Mouse (Mus musculus): ENCODE results near the gene Bach2.

Bach2 gene

DNA sequence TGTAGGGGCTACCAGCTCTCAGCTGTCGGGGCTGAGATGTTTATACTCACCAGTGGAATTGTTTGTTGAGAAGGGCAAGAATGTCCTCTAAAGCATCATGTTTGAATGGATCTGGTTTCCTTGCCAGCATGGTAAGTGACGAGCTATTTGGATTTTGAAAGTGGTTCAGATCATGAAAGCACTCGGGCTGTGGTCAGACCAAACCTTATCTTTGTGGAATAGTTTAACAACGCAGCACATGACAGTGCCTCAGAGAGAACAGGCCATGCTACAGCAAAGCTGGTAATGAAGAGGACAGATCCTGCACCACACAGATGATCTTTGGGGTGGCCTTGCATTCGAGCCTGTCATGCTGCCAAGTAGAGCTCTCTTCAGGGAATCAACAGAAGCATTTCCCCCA lies 68.6 kb downstream of the Bach2 start:
- no peak overlapping the region for H3K4me3 ChIP-seq (replicated peaks; ENCODE audit: low read length)
- no peak for TF ChIP-seq POU5F1 (IDR thresholded peaks at IDR 0.05; ENCODE audit: borderline replicate concordance, low read length)
- no peak for TF ChIP-seq NANOG (IDR thresholded peaks at IDR 0.05; ENCODE audit: borderline replicate concordance, low read length)
- no peak for TF ChIP-seq CTCF (conservative IDR thresholded peaks at IDR 0.05; ENCODE audit: low read length)
- peaks cover 34% of the 10 kb centered on the region for H3K4me1 ChIP-seq (replicated peaks; ENCODE audit: low read depth, low read length)
- H3K36me3 ChIP-seq (ENCODE audit: insufficient read depth, low read length): no peaks in the 10 kb centered on the region
- H3K27me3 ChIP-seq (ENCODE audit: insufficient read depth, low read length): no peaks in the 10 kb centered on the region
- no peaks in the 10 kb centered on the region for H3K9me3 ChIP-seq (ENCODE audit: low read length)

DNA sequence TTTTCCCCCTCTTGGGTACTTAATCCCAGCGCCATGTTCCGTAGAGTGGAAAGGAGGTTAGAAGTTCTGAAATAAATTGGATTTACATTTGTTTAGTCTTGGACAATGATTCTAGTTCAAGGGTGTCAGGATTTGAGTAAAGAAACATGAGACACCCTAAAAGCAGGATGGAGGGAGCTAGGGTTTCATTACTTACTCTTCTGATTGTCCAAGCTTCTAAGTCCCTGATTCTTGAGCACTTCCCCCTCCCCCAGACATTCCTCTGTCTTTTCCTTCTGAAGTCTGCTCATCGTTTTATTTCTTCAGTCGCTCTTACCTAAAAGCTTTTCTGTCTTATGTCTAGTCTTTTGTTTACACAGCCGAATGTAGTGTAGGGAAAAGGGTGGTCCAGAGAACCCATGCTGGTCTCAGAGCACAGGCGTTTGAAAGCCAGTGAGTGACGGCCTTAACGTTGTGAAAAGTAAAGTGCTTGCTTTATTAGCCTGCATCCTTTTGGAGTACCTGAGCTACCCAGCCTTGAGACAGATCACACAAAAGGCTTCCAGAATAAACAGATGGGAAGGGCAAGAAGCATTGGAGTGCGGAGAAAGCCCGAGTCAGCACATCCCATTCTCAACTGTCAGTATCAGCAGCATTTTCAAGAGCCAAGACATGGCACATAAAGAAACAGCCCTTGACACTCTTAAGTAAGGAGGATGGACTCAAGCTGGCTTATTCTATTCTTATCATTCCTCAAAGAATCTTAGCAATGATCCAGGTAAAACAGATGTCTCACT lies 73.8 kb downstream of the Bach2 start:
- Histone ChIP-seq H3K4me1 (replicated peaks; ENCODE audit: low read depth, low read length) (no peaks in the 10 kb centered on the region), H3K4me3 (replicated peaks; ENCODE audit: low read length) (no peak overlapping the region), H3K27me3 (ENCODE audit: insufficient read depth, low read length) (no peaks in the 10 kb centered on the region), H3K36me3 (ENCODE audit: insufficient read depth, low read length) (no peaks in the 10 kb centered on the region), H3K9me3 (ENCODE audit: low read length) (peaks cover 6% of the 10 kb centered on the region)
- no peak for TF ChIP-seq POU5F1 (IDR thresholded peaks at IDR 0.05; ENCODE audit: borderline replicate concordance, low read length)
- no peak for TF ChIP-seq CTCF (conservative IDR thresholded peaks at IDR 0.05; ENCODE audit: low read length)
- TF ChIP-seq NANOG (IDR thresholded peaks at IDR 0.05; ENCODE audit: borderline replicate concordance, low read length): no peak

DNA sequence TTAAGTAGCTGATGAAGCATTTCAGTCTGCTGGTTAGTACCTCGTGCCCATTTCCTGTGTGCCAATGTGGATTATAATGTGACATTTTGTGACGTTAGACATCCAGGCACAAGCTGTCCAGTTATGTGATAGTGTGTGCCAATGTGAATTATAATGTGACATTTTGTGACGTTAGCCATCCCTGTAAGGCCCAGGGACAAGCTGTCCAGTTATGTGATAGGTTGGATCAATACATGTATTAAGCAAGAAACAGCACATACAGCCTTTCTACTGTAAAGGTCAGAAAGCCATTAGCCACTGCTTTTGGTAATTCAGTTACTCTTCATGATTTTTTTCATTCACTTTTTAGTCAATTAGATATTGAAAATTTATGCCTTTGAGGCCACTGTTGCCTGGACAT lies 76.3 kb downstream of the Bach2 start:
- Histone ChIP-seq H3K4me1 (replicated peaks; ENCODE audit: low read depth, low read length) (no peaks in the 10 kb centered on the region), H3K36me3 (ENCODE audit: insufficient read depth, low read length) (no peaks in the 10 kb centered on the region), H3K4me3 (replicated peaks; ENCODE audit: low read length) (no peak overlapping the region), H3K27me3 (ENCODE audit: insufficient read depth, low read length) (no peaks in the 10 kb centered on the region), H3K9me3 (ENCODE audit: low read length) (peaks cover 18% of the 10 kb centered on the region)
- TF ChIP-seq POU5F1 (IDR thresholded peaks at IDR 0.05; ENCODE audit: borderline replicate concordance, low read length) (no peak), NANOG (IDR thresholded peaks at IDR 0.05; ENCODE audit: borderline replicate concordance, low read length) (no peak), CTCF (conservative IDR thresholded peaks at IDR 0.05; ENCODE audit: low read length) (no peak)

DNA sequence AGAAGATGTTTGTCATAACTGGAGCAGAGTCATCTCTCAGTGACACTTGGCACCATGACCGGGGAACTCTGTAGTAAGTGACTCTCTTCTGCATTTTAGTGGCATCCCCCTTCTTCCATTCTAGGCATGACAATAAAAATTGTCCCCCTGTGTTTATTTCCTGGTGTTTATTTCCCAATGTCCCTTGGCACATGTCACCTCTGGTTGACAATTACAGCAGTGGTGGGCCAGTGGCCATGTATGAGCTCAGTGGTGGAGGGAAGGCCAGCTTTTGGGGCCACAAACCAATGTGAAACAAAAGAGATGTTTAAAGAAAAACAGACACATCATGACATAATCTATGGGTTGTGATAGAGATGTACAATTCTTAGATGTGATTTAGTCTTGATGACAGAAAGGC lies 80.0 kb downstream of the Bach2 start:
- no peaks in the 10 kb centered on the region for H3K4me1 ChIP-seq (replicated peaks; ENCODE audit: low read depth, low read length)
- H3K36me3 ChIP-seq (ENCODE audit: insufficient read depth, low read length): no peaks in the 10 kb centered on the region
- TF ChIP-seq NANOG (IDR thresholded peaks at IDR 0.05; ENCODE audit: borderline replicate concordance, low read length) (no peak), POU5F1 (IDR thresholded peaks at IDR 0.05; ENCODE audit: borderline replicate concordance, low read length) (no peak), CTCF (conservative IDR thresholded peaks at IDR 0.05; ENCODE audit: low read length) (no peak)
- H3K27me3 ChIP-seq (ENCODE audit: insufficient read depth, low read length): no peaks in the 10 kb centered on the region
- peaks cover 18% of the 10 kb centered on the region for H3K9me3 ChIP-seq (ENCODE audit: low read length)
- H3K4me3 ChIP-seq (replicated peaks; ENCODE audit: low read length): no peak overlapping the region

DNA sequence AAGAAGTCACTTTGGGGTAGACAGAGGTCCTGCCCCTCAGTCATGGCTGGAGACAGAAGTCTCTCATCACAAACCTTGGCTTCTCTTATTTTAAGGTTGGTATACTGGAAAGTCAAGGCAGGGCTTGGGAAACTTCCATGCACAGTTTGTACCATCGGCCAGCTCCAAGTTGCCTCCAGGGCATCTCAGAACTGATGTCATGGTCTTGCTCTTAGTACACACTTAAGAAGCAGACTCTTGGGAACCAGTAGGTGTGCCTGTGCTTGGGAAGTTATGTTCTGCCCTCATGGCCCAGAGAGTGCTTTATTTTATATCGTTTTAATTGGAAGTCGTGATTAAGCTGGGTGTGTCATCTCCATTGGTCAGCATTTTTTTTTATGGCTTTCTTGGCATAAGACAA lies 80.7 kb downstream of the Bach2 start:
- TF ChIP-seq NANOG (IDR thresholded peaks at IDR 0.05; ENCODE audit: borderline replicate concordance, low read length) (no peak), CTCF (conservative IDR thresholded peaks at IDR 0.05; ENCODE audit: low read length) (no peak), POU5F1 (IDR thresholded peaks at IDR 0.05; ENCODE audit: borderline replicate concordance, low read length) (no peak)
- Histone ChIP-seq H3K27me3 (ENCODE audit: insufficient read depth, low read length) (no peaks in the 10 kb centered on the region), H3K36me3 (ENCODE audit: insufficient read depth, low read length) (no peaks in the 10 kb centered on the region), H3K4me3 (replicated peaks; ENCODE audit: low read length) (no peak overlapping the region), H3K4me1 (replicated peaks; ENCODE audit: low read depth, low read length) (no peaks in the 10 kb centered on the region), H3K9me3 (ENCODE audit: low read length) (peaks cover 18% of the 10 kb centered on the region)

DNA sequence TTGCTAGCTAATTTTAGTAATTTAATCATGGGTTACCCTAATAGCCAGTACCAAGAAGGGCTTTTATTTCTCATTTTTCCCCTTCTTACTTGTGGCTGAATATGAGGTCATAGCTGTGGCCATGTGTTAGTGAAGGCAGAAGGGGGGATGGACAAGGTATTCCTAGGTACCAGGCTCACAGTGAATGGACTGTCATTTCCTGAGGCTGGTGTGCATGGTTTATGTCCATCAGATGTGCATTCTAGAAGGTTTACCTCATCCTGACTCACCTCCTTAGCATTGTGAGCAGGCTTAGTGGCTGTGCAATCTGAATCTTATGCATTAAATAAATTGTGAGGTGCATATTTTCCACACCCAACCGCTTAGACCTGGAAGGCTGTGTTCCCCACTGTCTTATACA lies 81.4 kb downstream of the Bach2 start:
- no peaks in the 10 kb centered on the region for H3K36me3 ChIP-seq (ENCODE audit: insufficient read depth, low read length)
- no peaks in the 10 kb centered on the region for H3K27me3 ChIP-seq (ENCODE audit: insufficient read depth, low read length)

DNA sequence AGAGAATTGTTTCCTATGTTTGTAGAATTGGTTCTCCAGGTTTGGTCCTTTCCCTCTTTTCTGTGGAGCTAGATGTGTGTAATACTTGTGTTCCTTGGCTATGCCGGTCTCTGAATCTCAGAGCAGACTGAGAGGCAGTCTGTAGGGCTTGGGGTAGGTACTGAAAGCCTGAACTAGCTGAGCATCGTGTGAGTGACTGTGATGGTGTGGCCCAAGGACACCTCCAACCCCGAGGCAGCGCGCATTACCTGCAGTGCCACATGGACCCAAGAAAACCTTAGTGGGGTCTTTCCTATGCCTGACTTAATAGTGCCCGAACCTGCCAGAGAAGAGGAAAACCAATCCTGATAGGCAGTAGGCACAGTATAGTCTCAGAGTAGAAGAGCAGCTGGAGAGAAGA lies 85.5 kb downstream of the Bach2 start:
- Histone ChIP-seq H3K4me1 (replicated peaks; ENCODE audit: low read depth, low read length) (no peaks in the 10 kb centered on the region), H3K4me3 (replicated peaks; ENCODE audit: low read length) (no peak overlapping the region), H3K27me3 (ENCODE audit: insufficient read depth, low read length) (no peaks in the 10 kb centered on the region), H3K9me3 (ENCODE audit: low read length) (no peaks in the 10 kb centered on the region), H3K36me3 (ENCODE audit: insufficient read depth, low read length) (no peaks in the 10 kb centered on the region)
- TF ChIP-seq NANOG (IDR thresholded peaks at IDR 0.05; ENCODE audit: borderline replicate concordance, low read length): no peak
- no peak for TF ChIP-seq CTCF (conservative IDR thresholded peaks at IDR 0.05; ENCODE audit: low read length)
- no peak for TF ChIP-seq POU5F1 (IDR thresholded peaks at IDR 0.05; ENCODE audit: borderline replicate concordance, low read length)

More for the DNA sequence above, 81.4 kb downstream of the Bach2 start:
- H3K9me3 ChIP-seq (ENCODE audit: low read length): peaks cover 18% of the 10 kb centered on the region
- H3K4me3 ChIP-seq (replicated peaks; ENCODE audit: low read length): no peak overlapping the region
- no peaks in the 10 kb centered on the region for H3K4me1 ChIP-seq (replicated peaks; ENCODE audit: low read depth, low read length)
- TF ChIP-seq NANOG (IDR thresholded peaks at IDR 0.05; ENCODE audit: borderline replicate concordance, low read length) (no peak), CTCF (conservative IDR thresholded peaks at IDR 0.05; ENCODE audit: low read length) (no peak), POU5F1 (IDR thresholded peaks at IDR 0.05; ENCODE audit: borderline replicate concordance, low read length) (no peak)

DNA sequence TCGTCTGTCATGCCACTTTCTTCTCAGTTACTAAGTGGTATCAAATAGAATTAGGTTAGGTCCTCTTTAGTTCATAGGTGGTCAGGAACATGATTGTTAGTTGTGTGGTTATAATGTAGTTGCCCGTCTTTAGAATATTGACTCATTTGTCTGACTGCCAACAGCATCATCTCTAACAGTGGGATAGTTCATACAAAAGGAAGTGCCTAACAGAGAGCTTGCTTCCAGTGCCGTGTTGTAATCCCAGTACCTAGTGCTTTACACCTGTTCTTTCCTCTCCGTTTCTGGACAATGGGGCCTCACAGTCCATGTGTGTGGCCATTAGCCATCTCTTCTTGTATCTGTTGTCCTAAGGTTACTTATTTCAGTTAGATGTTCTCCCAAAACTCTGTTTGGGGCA lies 86.4 kb downstream of the Bach2 start:
- no peak overlapping the region for H3K4me3 ChIP-seq (replicated peaks; ENCODE audit: low read length)
- no peak for TF ChIP-seq NANOG (IDR thresholded peaks at IDR 0.05; ENCODE audit: borderline replicate concordance, low read length)
- TF ChIP-seq POU5F1 (IDR thresholded peaks at IDR 0.05; ENCODE audit: borderline replicate concordance, low read length): no peak
- no peak for TF ChIP-seq CTCF (conservative IDR thresholded peaks at IDR 0.05; ENCODE audit: low read length)
- no peaks in the 10 kb centered on the region for H3K9me3 ChIP-seq (ENCODE audit: low read length)

DNA sequence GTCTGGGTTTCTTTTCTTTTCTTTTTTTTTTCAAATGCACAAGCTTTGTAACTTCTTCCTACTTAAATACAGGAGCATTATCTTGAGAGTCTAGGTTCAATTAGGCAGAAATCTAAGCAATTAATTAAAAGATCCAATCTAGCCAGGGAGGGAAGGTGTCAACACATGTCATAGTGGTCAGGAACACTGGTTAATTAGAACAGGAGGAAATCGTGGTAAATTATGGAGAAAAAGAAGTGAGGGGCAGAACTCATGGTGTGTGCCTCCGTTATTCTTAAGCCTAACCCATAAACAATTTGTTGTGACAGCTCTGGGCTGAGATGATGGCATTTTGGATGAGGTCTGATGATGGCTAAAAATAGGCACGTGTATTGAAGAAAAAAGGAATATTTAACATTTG lies 87.0 kb downstream of the Bach2 start:
- TF ChIP-seq POU5F1 (IDR thresholded peaks at IDR 0.05; ENCODE audit: borderline replicate concordance, low read length): no peak
- no peak for TF ChIP-seq NANOG (IDR thresholded peaks at IDR 0.05; ENCODE audit: borderline replicate concordance, low read length)
- TF ChIP-seq CTCF (conservative IDR thresholded peaks at IDR 0.05; ENCODE audit: low read length): no peak
- H3K4me3 ChIP-seq (replicated peaks; ENCODE audit: low read length): no peak overlapping the region
- H3K36me3 ChIP-seq (ENCODE audit: insufficient read depth, low read length): no peaks in the 10 kb centered on the region
- no peaks in the 10 kb centered on the region for H3K9me3 ChIP-seq (ENCODE audit: low read length)
- H3K4me1 ChIP-seq (replicated peaks; ENCODE audit: low read depth, low read length): no peaks in the 10 kb centered on the region
- H3K27me3 ChIP-seq (ENCODE audit: insufficient read depth, low read length): no peaks in the 10 kb centered on the region

More for the DNA sequence above, 86.4 kb downstream of the Bach2 start:
- Histone ChIP-seq H3K4me1 (replicated peaks; ENCODE audit: low read depth, low read length) (no peaks in the 10 kb centered on the region), H3K36me3 (ENCODE audit: insufficient read depth, low read length) (no peaks in the 10 kb centered on the region), H3K27me3 (ENCODE audit: insufficient read depth, low read length) (no peaks in the 10 kb centered on the region)

Measured in E14TG2a.4 (cell line).